Mouse (Mus musculus): ENCODE measurements at regions not wholly inside any gene's neighbourhood (a gene's known extent, or its start where the extent isn't known, plus 50 kb on each side); places are given as distances from the start of the nearest gene placed in this dataset.
"Not testable (repeated sequence)": the region's sequence is repeated elsewhere in the genome, so short reads cannot be mapped to it uniquely, and the experiment has no call there.

DNA sequence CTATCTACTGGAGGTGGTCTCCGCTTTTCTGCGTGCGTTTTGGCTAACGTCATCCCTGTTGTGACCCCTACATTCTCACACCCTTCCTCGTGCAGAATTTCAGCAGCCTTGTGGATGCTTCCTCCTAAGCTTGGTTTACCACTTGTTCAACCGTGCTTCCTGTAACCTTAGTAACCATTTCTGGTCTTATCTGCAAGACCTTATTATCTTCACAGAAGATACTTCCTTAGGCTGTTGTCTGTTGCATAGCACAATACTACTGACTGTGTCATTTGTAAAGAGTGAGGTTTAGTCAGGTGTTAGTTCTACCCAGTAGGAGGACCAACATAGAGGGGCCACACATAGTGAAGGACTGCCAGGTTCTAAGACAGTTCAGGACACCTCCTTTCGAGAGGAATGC, 320.9 kb upstream of the B3galt2 start:
- Histone ChIP-seq H3K27me3 (ENCODE audit: control insufficient read depth, insufficient read depth, low read length) (no peaks in the 10 kb centered on the region), H3K9me3 (ENCODE audit: control insufficient read depth, low read depth, low read length) (no peaks in the 10 kb centered on the region), H3K27ac (ENCODE audit: low read length) (no peak overlapping the region), H3K36me3 (ENCODE audit: control insufficient read depth, insufficient read depth, low read length) (no peaks in the 10 kb centered on the region), H3K4me1 (ENCODE audit: control insufficient read depth, insufficient read depth, low read length) (no peaks in the 10 kb centered on the region), H3K4me3 (ENCODE audit: low read depth, low read length) (no peak overlapping the region), H3K4me2 (replicated peaks; ENCODE audit: low read depth, low read length) (no peak overlapping the region), H3K9ac (replicated peaks; ENCODE audit: low read depth, low read length) (no peak overlapping the region)
- ATAC-seq (ENCODE audit: insufficient number of reproducible peaks, insufficient read depth, low FRiP score, low read depth), result no peak
- 90% methylated on average over 7 of the region's 7 CpGs for WGBS

DNA sequence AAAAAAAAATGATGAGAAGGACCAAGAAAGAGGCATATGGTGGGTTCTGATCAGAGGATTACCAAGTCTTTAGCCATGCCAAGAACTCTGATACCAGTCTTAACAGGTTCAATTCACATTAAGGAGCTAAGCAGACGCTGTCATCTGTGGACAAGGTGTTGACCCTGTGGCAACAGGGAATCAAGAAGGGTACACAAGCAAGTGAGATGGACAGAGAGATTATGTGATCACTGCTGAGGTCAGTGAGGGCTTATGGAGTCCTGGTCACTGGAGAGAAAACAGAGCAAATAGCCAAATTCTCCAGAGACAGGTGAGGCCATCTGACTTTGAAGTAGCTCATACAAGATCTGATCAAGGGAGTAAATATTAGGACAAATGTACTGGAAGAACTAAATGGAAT, 289.1 kb upstream of the B3galt2 start:
- ATAC-seq (ENCODE audit: insufficient number of reproducible peaks, insufficient read depth, low FRiP score, low read depth), result no peak
- no peak overlapping the region for H3K27ac ChIP-seq (ENCODE audit: low read length)
- no peak overlapping the region for H3K4me2 ChIP-seq (replicated peaks; ENCODE audit: low read depth, low read length)
- H3K36me3 ChIP-seq (ENCODE audit: control insufficient read depth, insufficient read depth, low read length), result no peaks in the 10 kb centered on the region
- H3K4me1 ChIP-seq (ENCODE audit: control insufficient read depth, insufficient read depth, low read length), result no peaks in the 10 kb centered on the region
- WGBS, result 52% methylated on average over 1 of the region's 1 CpGs
- no peak overlapping the region for H3K4me3 ChIP-seq (ENCODE audit: low read depth, low read length)
- no peaks in the 10 kb centered on the region for H3K9me3 ChIP-seq (ENCODE audit: control insufficient read depth, low read depth, low read length)
- H3K27me3 ChIP-seq (ENCODE audit: control insufficient read depth, insufficient read depth, low read length), result no peaks in the 10 kb centered on the region
- H3K9ac ChIP-seq (replicated peaks; ENCODE audit: low read depth, low read length), result no peak overlapping the region

DNA sequence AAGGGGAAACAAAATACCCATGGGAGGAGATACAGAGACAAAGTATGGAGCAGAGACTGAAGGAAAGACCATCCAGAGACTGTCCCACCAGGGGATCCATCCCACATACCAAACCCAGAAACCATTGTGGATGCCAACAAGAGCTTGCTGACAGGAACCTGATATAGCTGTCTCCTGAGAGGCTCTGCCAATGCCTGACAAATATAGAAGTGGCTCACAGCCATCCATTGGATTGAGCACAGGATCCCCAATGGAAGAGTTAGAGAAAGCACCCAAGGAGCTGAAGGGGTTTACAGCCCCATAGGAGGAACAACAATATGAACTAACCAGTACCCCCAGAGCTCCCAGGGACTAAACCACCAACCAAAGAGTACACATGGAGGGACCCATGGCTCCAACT, 280.2 kb upstream of the B3galt2 start:
- ATAC-seq (ENCODE audit: insufficient number of reproducible peaks, insufficient read depth, low FRiP score, low read depth), result not testable (repeated sequence)

DNA sequence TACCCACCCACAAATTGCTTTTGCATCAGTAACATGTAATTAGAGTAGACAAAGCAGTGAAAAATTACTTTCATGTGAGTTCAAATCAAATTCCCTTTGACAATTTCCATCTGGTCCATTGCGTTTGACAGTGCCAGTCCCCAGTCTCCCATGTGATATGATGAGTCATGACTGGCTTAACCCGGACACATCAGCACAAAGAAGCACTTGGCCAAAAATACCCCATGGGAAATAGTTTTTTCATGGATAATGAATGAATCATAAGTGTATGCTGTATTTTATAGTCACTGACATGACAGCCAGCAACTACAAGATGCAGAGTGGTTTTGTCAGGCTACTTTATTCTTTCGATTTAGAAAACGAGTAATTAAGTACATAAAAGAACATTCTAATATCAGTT, 248.6 kb upstream of the B3galt2 start:
- Histone ChIP-seq H3K4me2 (replicated peaks; ENCODE audit: low read depth, low read length) (no peak overlapping the region), H3K9ac (replicated peaks; ENCODE audit: low read depth, low read length) (no peak overlapping the region), H3K27me3 (ENCODE audit: control insufficient read depth, insufficient read depth, low read length) (no peaks in the 10 kb centered on the region), H3K9me3 (ENCODE audit: control insufficient read depth, low read depth, low read length) (no peaks in the 10 kb centered on the region), H3K4me1 (ENCODE audit: control insufficient read depth, insufficient read depth, low read length) (no peaks in the 10 kb centered on the region), H3K27ac (ENCODE audit: low read length) (no peak overlapping the region), H3K4me3 (ENCODE audit: low read depth, low read length) (no peak overlapping the region), H3K36me3 (ENCODE audit: control insufficient read depth, insufficient read depth, low read length) (no peaks in the 10 kb centered on the region)
- WGBS, result 79% methylated on average over 4 of the region's 4 CpGs
- ATAC-seq (ENCODE audit: insufficient number of reproducible peaks, insufficient read depth, low FRiP score, low read depth), result no peak

More for the DNA sequence above, 280.2 kb upstream of the B3galt2 start:
- not testable (repeated sequence) for H3K4me2 ChIP-seq (replicated peaks; ENCODE audit: low read depth, low read length); H3K27me3 ChIP-seq (ENCODE audit: control insufficient read depth, insufficient read depth, low read length); H3K9me3 ChIP-seq (ENCODE audit: control insufficient read depth, low read depth, low read length); H3K27ac ChIP-seq (ENCODE audit: low read length); H3K4me1 ChIP-seq (ENCODE audit: control insufficient read depth, insufficient read depth, low read length); H3K9ac ChIP-seq (replicated peaks; ENCODE audit: low read depth, low read length); H3K4me3 ChIP-seq (ENCODE audit: low read depth, low read length); H3K36me3 ChIP-seq (ENCODE audit: control insufficient read depth, insufficient read depth, low read length)
